Mouse (Mus musculus): Measurements from ENCODE around the gene Gdap1l1.
A peak's percentile ranks its signal among the peaks of the same experiment; 100 is the strongest.
"Not testable (repeated sequence)": the region's sequence is repeated elsewhere in the genome, so short reads cannot be mapped to it uniquely, and the experiment has no call there.

Gene Gdap1l1

GRCm38 (mm10) chr2:163438246-163438618 is at the start of gene Gdap1l1:
Gene Gdap1l1, plus strand, starts transcription at chr2:163438476.
- no peak for DNase-seq (ENCODE audit: low read depth, low spot score)

DNA sequence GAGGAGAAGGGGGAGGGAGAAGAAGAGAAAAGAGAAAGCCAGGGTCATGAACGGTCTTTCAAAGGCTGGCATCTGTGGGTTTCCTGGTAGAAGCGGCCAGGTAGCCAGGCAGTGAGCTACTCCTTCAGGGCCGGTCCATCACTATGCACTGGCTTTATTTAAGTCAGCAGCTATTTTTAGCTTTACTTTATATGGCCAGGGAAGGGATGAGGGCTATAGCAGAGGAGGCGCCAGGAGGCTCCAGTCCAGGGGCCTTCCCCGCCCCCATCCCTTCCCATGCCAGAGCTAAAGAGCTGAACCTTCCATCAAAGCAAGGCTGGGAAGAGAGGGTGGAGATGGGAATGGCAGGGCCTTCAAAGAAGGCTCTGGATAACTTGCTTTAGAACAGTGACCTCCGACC is 45.8 kb upstream of the Gdap1l1 start:
- no peak for DNase-seq (ENCODE audit: low read depth, low spot score)

- no peak for DNase-seq (ENCODE audit: low read depth, low spot score)
Measured at GRCm38 (mm10) chr2:163393241-163393640, 45.0 kb upstream of the Gdap1l1 start.

DNA sequence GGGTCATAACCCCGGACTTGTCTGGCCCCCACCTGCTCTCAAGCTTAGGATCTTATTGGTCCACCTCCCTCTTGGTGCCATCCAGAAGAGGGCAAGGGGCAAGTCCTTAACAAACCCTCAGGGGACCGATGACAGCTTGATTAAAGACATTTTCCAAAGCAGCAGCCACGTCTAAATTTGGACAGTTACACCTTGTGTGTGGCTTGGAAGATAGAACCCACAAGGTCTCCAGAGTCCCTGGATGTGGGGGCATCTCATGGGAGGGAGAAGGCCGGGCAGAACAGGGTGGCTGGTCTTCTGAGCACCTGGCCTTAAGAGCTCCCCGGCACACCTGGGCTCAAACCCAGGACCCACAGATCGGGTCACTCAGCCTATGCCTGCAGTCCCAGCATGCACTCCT is 44.3 kb upstream of the Gdap1l1 start:
- no peak for DNase-seq (ENCODE audit: low read depth, low spot score)

DNA sequence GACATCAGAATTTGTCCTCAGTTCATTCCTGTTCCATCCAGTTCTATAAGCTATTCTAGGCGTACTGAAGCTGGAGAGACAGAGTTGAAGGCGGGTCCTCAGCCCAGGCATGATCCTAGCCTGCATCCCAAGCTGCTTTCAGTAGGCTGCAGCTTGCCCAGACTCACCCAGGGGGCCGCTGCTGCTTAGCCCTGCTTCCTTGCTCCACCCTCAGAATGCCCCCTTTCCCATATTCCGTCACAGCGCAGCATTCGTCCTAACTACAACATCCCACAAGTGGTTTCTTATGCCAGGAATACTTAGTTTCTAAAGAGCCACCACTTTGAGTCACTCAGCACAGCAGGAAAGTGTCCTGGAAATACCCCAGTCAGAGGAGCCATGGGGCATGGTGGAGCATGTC is 43.3 kb upstream of the Gdap1l1 start:
- DNase-seq (ENCODE audit: low read depth, low spot score) = no peak

DNA sequence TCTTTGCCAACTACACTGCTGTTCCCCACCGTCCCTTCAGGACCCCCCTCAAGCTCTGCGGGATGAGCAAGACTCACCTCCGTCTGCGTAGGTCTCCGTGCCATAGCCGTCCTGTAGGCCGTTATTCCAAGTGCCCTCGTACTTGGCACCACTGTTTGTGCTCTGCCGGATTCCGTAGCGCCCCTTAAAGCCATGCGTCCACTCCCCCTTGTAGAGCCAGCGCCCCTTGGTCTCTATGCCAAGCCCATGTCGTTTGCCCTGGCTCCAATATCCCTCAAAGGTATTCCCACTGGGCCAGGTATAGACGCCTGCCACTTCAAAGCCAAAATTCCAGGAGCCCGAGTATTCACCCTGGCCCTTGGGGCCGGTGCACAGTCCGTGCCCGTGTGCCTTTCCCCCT is 41.2 kb upstream of the Gdap1l1 start:
- DNase-seq (ENCODE audit: low read depth, low spot score) = no peak

DNA sequence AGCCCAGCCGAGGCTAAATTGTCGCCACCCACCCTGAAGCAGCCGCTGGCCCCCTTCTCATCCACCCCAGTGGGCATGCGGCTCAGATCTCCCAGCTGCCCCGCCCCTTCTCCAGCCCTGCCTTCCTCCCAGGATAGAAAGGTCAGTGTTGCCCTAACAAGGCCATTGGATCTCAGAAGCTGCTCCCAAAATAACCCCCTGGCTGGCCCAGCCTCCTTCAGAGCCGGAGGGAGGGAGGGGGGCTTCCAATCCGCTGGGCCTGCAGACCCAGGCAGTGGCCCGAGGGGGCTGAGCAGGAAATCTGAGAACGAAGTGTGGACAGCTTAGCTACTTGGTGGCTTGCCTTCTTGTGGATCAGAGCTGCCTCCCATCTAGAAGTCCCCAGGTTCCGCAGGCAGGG is 40.4 kb upstream of the Gdap1l1 start, which contains the start of gene Jph2:
Gene Jph2, minus strand, starts transcription at position 89 of the 400 bp plus-strand sequence.
- DNase-seq (ENCODE audit: low read depth, low spot score) = peak; percentile 59

- no peak for DNase-seq (ENCODE audit: low read depth, low spot score)
Measured at GRCm38 (mm10) chr2:163398770-163399169, 39.5 kb upstream of the Gdap1l1 start.

DNA sequence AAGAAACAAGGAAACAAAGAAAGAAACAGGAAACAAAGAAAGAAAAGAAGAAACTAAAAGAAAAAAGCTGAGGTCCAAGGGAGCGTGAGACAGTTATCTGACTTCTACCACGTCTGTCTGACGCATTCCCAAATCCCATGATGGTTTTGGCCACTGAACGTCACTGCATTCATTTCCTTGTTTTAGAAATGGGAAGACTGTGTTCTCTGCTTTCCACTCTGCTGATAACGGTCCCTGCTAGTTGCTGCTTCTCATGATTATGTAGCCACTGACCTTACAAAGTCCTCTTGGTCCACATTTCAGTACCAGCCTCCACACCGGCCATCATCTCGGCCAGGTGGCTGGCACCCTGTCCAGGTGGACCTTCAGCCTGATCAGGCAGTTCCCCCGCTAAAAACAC is 39.1 kb upstream of the Gdap1l1 start:
- no peak for DNase-seq (ENCODE audit: low read depth, low spot score)

GRCm38 (mm10) chr2:163401221-163401620 is 37.1 kb upstream of the Gdap1l1 start:
- peak; percentile 92 for DNase-seq (ENCODE audit: low read depth, low spot score)

GRCm38 (mm10) chr2:163404037-163404815 is 34.0 kb upstream of the Gdap1l1 start:
- no peak for DNase-seq (ENCODE audit: low read depth, low spot score)

DNA sequence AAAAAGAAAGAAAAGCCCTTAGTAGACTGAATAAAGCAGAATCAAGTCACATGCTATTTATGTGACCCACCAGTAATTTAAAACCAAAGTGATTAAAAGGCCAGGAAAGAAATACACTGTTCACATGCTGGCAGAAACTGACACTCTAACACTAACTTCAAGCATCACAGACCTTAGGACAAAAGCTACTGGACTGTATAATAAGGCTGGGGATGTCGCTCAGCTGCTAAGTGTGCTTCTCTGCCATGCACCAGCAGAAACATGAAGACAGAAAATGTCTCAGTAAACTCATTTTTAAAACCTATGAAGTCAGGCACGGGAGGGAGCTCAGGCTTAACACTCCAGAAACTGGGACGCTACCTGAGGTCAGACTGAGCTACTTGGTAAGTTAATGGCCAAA is 28.1 kb upstream of the Gdap1l1 start:
- no peak for DNase-seq (ENCODE audit: low read depth, low spot score)

DNA sequence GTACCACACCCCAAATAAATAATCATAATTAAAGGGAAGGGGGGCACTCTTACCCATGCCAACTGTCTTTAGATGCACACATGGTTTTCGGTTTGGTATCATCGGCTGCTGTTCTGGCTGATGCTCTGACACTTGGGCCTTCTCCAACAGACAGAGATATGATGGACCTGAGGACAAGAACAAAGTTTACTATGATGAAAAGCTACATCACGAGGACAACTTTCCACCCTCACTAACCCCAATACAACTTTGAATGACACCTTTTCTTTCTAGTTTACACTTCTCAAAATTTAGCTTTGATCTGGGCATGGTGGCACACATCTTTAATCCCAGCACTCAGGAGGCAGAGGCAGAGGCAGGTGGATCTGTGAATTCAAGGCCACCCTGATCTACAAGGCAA is 26.9 kb upstream of the Gdap1l1 start:
- DNase-seq (ENCODE audit: low read depth, low spot score) = not testable (repeated sequence)

DNA sequence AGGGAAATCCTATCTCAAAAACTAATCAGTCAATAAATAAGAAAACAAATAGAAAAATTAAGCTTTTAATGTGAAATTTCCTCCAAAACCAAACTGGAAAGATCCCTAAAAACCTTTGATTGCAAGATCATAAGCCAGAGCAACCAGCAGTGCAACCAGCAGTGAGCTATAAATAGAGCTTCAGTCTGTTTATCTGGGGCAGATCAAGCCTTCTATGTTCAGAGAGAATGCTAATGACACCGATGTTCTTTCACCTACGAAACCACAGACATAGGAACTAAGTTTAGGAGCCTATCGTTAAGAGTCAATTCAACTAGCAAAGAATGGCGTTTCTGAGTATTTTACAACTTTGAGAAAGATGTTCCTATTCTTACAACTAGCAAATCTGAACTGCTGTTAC is 26.4 kb upstream of the Gdap1l1 start:
- DNase-seq (ENCODE audit: low read depth, low spot score) = no peak

GRCm38 (mm10) chr2:163412419-163412818 is 25.9 kb upstream of the Gdap1l1 start:
- DNase-seq (ENCODE audit: low read depth, low spot score) = no peak

DNA sequence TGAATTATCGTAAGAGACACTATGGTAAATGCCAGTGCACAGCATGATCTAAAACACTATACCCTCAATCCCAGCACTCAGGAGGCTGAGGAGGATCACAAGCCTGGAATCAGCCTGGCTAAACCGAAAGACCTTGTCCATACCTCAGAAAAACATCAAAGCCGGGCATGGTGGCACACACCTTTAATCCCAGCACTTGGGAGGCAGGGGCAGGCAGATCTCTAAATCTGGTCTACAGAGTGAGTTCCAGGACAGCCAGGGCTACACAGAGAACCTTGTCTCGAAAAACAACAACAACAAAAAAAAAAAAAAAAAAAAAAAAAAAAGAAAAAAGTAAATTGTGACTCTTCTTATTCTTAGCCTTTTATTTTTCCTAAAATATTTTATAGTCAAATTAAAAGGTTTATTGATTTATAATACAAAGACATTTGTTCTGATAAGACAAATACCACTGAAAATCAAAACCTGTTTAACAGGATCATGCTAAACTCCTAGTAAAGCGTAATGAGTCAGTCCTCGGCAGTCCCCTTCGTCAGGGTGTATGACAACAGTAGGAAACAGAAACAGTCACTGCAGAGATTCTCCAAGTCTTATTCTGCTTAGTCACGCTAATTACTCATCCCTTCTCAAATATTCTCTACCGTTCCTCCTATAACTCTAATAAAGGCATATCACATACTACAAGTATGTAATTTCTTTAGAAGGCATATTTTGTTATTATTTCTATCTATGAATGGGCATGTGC is 25.3 kb upstream of the Gdap1l1 start:
- DNase-seq (ENCODE audit: low read depth, low spot score) = no peak

DNA sequence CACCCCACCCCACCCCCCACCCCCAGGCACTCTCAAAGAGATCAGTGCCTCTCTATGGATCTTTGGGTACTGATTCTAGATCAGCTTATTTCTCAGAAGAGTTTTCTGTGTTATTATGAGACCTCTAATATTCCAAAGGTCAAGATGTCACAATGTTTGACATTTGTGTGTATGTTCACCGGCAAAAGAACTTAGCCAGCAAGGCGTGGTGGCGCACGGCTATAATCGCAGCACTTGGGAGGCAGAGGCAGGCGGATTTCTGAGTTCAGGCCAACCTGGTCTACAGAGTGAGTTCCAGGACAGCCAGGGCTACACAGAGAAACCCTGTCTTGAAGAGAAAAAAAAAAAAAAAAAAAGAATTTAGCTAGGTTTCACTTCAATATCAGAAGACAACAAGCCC is 21.2 kb upstream of the Gdap1l1 start:
- DNase-seq (ENCODE audit: low read depth, low spot score) = no peak

- no peak for DNase-seq (ENCODE audit: low read depth, low spot score)
Measured at GRCm38 (mm10) chr2:163417830-163418229, 20.4 kb upstream of the Gdap1l1 start.

DNA sequence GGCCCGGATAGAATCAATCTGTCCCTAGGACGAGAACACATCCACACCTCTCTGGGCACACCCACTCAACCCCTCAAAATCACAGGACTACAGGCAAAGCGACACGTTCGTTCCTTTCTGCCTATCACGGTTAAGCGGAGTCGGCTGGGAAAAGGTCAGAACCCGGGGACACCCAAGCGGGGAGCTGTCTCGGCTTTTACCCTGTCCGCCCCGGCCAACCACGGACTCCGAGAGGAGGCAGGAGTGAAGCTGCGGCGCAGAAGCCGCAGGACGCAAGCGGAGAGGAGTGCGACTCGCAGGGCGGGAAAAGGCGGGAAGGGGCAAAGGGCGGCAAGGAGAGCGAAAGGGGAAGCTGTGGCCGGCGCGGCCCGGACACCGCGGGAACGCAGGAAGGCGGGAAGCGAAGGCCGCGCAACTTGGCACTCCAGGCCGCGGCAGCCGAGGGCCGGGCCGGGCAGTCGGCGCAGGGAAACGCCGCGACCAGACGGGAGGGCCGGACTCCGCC is 19.4 kb upstream of the Gdap1l1 start:
- DNase-seq (ENCODE audit: low read depth, low spot score) = peak; percentile 31

GRCm38 (mm10) chr2:163419346-163420045 is 18.8 kb upstream of the Gdap1l1 start:
- peak; percentile 98 for DNase-seq (ENCODE audit: low read depth, low spot score)

- DNase-seq (ENCODE audit: low read depth, low spot score) = no peak
Measured at GRCm38 (mm10) chr2:163420366-163420886, 17.9 kb upstream of the Gdap1l1 start.
